Mouse (Mus musculus) T-helper 17 cell (primary cell): ENCODE results near the gene Zfp799.

ENCODE experiments used
- in situ Hi-C, 2 experiments: fragments of 300-600 bp; cut with MboI, MseI; formaldehyde crosslinking; loops; 1 replicate in 1 of 2; 2 replicates in 1 of 2; pipeline ENCODE4 v1.15.1; 2025; ENCODE audit warnings: high pct_unique_total_duplicates in 2 of 2

Zfp799 gene

GRCm38 (mm10) chr17:32787436-32788093 is 42.5 kb downstream of the Zfp799 start:
- in situ Hi-C loops = no loop called here

- in situ Hi-C loops = no loop called here
These were observed 43.1 kb downstream of the Zfp799 start for GRCm38 (mm10) chr17:32786944-32787343.

GRCm38 (mm10) chr17:32785656-32786055 is 44.4 kb downstream of the Zfp799 start:
- in situ Hi-C loops = no loop called here

GRCm38 (mm10) chr17:32777564-32777963 is 52.5 kb downstream of the Zfp799 start:
- in situ Hi-C loops = no loop called here

- in situ Hi-C loops = no loop called here
These were observed 58.8 kb downstream of the Zfp799 start for GRCm38 (mm10) chr17:32771213-32771612.

- in situ Hi-C loops = no loop called here
These were observed 63.6 kb downstream of the Zfp799 start for GRCm38 (mm10) chr17:32766422-32766821.
